Mouse (Mus musculus) hindbrain, postnatal 0 days (tissue): Measurements from ENCODE around the gene Col13a1. TPM values are rescaled to one million over a fixed set of nuclear protein-coding genes. Genes with fewer than 3 reads are reported as not detected.

ENCODE experiments used
- ATAC-seq: fragments of 200-750 bp; cut with Nextera tagmentation; 2 replicates; pipeline ENCODE4 v1.8.0; 2017; ENCODE audit warnings: mild to moderate bottlenecking, moderate TSS enrichment, moderate library complexity
- DNase-seq: peaks from one replicate; pipeline ENCODE4 v3.0.0-alpha.2; 2015; ENCODE audit warnings: low spot score
- H3K27ac ChIP-seq: fragments of 300-500 bp; sonication (generic); 2 replicates; pipeline ENCODE4 v1.5.1; 2014; ENCODE audit warnings: mild to moderate bottlenecking
- H3K27me3 ChIP-seq: fragments of 300-500 bp; sonication (generic); 2 replicates; pipeline ENCODE4 v1.6.1; 2014; ENCODE audit warnings: low read length, mixed read lengths; ENCODE audit not compliant: insufficient read depth
- H3K36me3 ChIP-seq: fragments of 300-500 bp; sonication (generic); 2 replicates; pipeline ENCODE4 v1.6.1; 2014; ENCODE audit warnings: low read length, mixed read lengths; ENCODE audit not compliant: insufficient read depth
- H3K4me1 ChIP-seq: fragments of 300-500 bp; sonication (generic); 2 replicates; pipeline ENCODE4 v1.6.1; 2014; ENCODE audit warnings: antibody characterized with exemption, low read length, mixed read lengths; ENCODE audit not compliant: insufficient read depth
- H3K4me2 ChIP-seq: fragments of 300-500 bp; sonication (generic); 2 replicates; pipeline ENCODE4 v1.6.1; 2014; ENCODE audit warnings: low read depth, mild to moderate bottlenecking, low read length, moderate library complexity, mixed read lengths
- H3K4me3 ChIP-seq: fragments of 300-500 bp; sonication (generic); 2 replicates; pipeline ENCODE4 v1.5.1; 2014; ENCODE audit warnings: low read length
- H3K9ac ChIP-seq: fragments of 300-500 bp; sonication (generic); replicated peaks from 2 replicates; pipeline ENCODE4 v1.6.1; 2014; ENCODE audit warnings: mild to moderate bottlenecking, low read length, moderate library complexity, mixed read lengths
- H3K9me3 ChIP-seq: fragments of 300-500 bp; sonication (generic); 2 replicates; pipeline ENCODE4 v1.6.1; 2016; ENCODE audit warnings: low read length, mixed read lengths
- CTCF ChIP-seq: IDR thresholded peaks from 2 replicates; pipeline ENCODE4 v1.5.1; 2016; ENCODE audit warnings: antibody characterized with exemption, control low read depth, low read depth
- WGBS: fragments of 180-500 bp; shearing (Covaris S2); extraction: QIAGEN DNeasy Blood & Tissue Kit; methylation state at CpG from one replicate; pipeline ENCODE4 v1.1.7; 2014; 5-methylcytosine and 5-hydroxymethylcytosine counted together
- polyA plus RNA-seq: library from polyadenylated mRNA; unstranded; fragments of >200 nt; fragmentation: Nextera tagmentation; extraction: Ambion mirVana; gene quantifications from 2 replicates; pipeline ENCODE4 v1.2.1, GENCODE M21; 2015
- total RNA-seq: library from RNA; depleted of rRNA; stranded (reverse); fragments of >200 nt; gene quantifications from 2 replicates; pipeline ENCODE4 v1.2.3, GENCODE M21; 2014; rRNA removed

The Col13a1 gene
- 2.5 and 4.2 TPM in 2 replicates for total RNA-seq
- polyA plus RNA-seq, result 1.6 and 1.7 TPM in 2 replicates

GRCm38 (mm10) chr10:61978866-61979340, at the start of gene Col13a1:
Gene Col13a1, minus strand, starts transcription at chr10:61979108.
- H3K4me3 ChIP-seq, result peak within 1 kb of the TSS; percentile 40
- no peak for TF ChIP-seq CTCF
- H3K36me3 ChIP-seq, result no peaks in the 10 kb centered on the region
- no peaks in the 10 kb centered on the region for H3K9me3 ChIP-seq
- peaks cover 12% of the 10 kb centered on the region for H3K4me1 ChIP-seq
- peak within 1 kb of the TSS; percentile 67 for H3K4me2 ChIP-seq
- H3K27ac ChIP-seq, result no peak within 1 kb of the TSS
- WGBS, result under 1% methylated on average over 40 of the region's 41 CpGs
- DNase-seq (no peak), ATAC-seq (no peak)
- 0 out of 2 replicates have a peak within 1 kb of the TSS, but pooled peaks have one; percentile 38 for H3K9ac ChIP-seq
- H3K27me3 ChIP-seq, result peaks cover 45% of the 10 kb centered on the region

DNA sequence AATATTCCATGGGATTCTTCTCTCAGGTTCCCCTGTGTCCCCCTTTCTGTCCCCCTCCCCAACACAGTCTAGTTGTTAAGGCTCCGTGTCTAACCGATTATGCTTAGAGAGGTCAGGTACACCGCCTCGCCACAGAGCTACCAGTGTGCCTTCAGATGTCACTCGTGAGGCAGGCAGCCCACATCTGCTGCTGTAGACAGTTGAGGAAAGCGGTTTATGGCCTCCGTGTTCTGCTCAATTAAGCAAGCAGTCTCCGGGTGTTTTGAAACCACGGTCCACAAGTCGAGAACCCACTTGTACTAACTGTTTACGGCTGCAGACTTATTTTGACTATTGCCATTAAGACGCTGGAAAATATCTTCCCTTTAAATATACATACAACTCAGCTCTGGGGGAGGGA, 48.8 kb upstream of the Col13a1 start:
- Histone ChIP-seq H3K27me3 (no peaks in the 10 kb centered on the region), H3K4me3 (no peak overlapping the region), H3K27ac (no peak overlapping the region), H3K36me3 (no peaks in the 10 kb centered on the region), H3K9me3 (no peaks in the 10 kb centered on the region), H3K9ac (no peak overlapping the region), H3K4me1 (no peaks in the 10 kb centered on the region), H3K4me2 (no peak overlapping the region)
- WGBS, result 53% methylated on average over 12 of the region's 12 CpGs
- ATAC-seq (no peak), DNase-seq (no peak)
- TF ChIP-seq CTCF, result no peak

- Histone ChIP-seq H3K4me3 (no peak overlapping the region), H3K27ac (no peak overlapping the region), H3K27me3 (no peaks in the 10 kb centered on the region), H3K36me3 (no peaks in the 10 kb centered on the region), H3K4me1 (no peaks in the 10 kb centered on the region), H3K9ac (no peak overlapping the region), H3K4me2 (no peak overlapping the region), H3K9me3 (no peaks in the 10 kb centered on the region)
- DNase-seq (peak; percentile 51), ATAC-seq (no peak)
- WGBS, result 41% methylated on average over 19 of the region's 19 CpGs
- no peak for TF ChIP-seq CTCF
Observed at GRCm38 (mm10) chr10:62023821-62024551, 45.1 kb upstream of the Col13a1 start.

- Histone ChIP-seq H3K4me1 (no peaks in the 10 kb centered on the region), H3K4me2 (no peak overlapping the region), H3K36me3 (no peaks in the 10 kb centered on the region), H3K27ac (no peak overlapping the region), H3K9ac (no peak overlapping the region), H3K9me3 (no peaks in the 10 kb centered on the region), H3K27me3 (no peaks in the 10 kb centered on the region), H3K4me3 (no peak overlapping the region)
- no peak for TF ChIP-seq CTCF
- DNase-seq, result no peak
- ATAC-seq, result no peak
- 23% methylated on average over 7 of the region's 7 CpGs for WGBS
Observed at GRCm38 (mm10) chr10:62020068-62020620, 41.2 kb upstream of the Col13a1 start.

DNA sequence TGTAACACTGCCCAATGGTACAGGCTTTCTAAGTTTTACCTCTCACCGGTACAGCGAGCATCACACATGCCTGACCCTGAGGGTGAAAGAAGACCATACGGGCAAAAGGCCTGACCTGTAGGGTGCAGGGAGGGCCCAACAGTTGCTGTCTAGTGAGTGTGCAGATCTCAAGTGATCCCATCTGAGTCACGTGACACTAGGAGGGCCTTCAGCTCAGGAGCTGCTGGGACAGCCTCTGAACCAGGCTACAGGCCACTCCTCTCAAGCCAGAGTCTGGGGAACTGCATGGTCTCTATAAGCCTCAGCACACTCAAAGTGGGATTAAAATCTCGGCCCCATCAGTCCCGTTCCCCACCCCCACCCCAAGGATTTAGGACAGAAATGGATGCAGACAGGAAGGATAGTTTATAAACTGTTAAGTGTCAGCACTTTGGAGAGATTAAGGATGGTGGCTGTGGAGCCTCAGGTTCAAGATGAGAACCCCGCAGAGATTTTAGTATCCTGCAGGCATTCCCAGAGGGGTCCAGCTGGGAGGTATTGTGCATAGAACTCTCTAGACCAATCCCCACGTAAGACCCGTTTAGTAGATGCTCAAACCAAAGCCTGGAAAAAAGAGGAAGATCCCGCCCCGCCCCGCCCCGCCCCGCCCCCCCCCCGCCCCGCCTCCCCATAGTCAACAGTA, 40.6 kb upstream of the Col13a1 start:
- Histone ChIP-seq H3K27ac (no peak overlapping the region), H3K9ac (no peak overlapping the region), H3K9me3 (no peaks in the 10 kb centered on the region), H3K4me2 (no peak overlapping the region), H3K4me3 (no peak overlapping the region), H3K27me3 (no peaks in the 10 kb centered on the region), H3K36me3 (no peaks in the 10 kb centered on the region), H3K4me1 (no peaks in the 10 kb centered on the region)
- no peak for DNase-seq
- WGBS, result 28% methylated on average over 13 of the region's 16 CpGs
- TF ChIP-seq CTCF, result no peak
- ATAC-seq, result no peak

GRCm38 (mm10) chr10:62016947-62017346, 38.0 kb upstream of the Col13a1 start:
- Histone ChIP-seq H3K9ac (no peak overlapping the region), H3K4me1 (no peaks in the 10 kb centered on the region), H3K36me3 (no peaks in the 10 kb centered on the region), H3K4me3 (no peak overlapping the region), H3K27me3 (no peaks in the 10 kb centered on the region), H3K4me2 (no peak overlapping the region), H3K27ac (no peak overlapping the region), H3K9me3 (no peaks in the 10 kb centered on the region)
- ATAC-seq (peak; percentile 56; the same call in 1 of the 2 replicates), DNase-seq (peak; percentile 47)
- 15% methylated on average over 6 of the region's 6 CpGs for WGBS
- TF ChIP-seq CTCF, result no peak
